Mouse (Mus musculus) CD4-positive, CD25-positive, alpha-beta regulatory T cell, adult 2 months (primary cell): Measurements from ENCODE around the gene Birc3.
"Not testable (repeated sequence)": the region's sequence is repeated elsewhere in the genome, so short reads cannot be mapped to it uniquely, and the experiment has no call there.

Experiments used
- DNase-seq: peaks from one replicate; pipeline ENCODE4 v3.0.0-alpha.2; 2012; ENCODE audit warnings: low read depth, low spot score

Gene Birc3

DNA sequence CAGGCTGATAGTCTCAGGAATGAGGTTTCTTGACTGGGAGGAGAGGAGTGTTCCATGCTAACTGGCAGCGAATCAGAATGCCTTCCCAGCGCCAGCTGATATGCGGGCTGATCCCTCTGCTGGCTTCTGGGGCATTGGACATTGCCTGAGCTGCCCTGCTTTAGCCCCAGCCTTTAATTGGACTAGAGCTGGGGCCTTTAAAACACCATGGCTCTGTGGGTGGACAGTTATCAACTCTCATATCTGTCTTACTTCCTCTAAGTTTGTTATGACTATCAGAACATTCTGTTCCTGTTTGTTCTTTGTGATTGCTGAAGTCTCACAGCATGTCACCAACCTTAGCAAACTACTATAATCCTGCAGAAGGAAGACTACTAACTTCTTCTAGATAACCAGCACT lies 5.0 kb downstream of the Birc3 start:
- peak; percentile 49 for DNase-seq

DNA sequence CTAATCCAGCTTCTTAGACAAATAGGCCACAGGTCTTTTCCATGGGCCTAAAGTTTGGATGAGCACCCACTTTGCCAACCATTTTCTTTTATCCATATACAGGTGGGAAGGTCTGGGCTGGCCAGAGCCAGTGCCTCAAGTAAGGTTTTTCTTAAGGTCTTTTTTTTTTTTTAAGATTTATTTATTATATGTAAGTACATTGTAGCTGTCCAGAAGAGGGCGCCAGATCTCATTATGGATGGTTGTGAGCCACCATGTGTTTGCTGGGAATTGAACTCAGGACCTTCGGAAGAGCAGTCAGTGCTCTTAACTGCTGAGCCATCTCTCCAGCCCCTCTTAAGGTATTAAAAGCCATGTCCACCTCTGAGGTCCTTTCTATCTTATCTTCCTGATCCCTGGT lies 6.0 kb downstream of the Birc3 start:
- peak; percentile 65 for DNase-seq

DNA sequence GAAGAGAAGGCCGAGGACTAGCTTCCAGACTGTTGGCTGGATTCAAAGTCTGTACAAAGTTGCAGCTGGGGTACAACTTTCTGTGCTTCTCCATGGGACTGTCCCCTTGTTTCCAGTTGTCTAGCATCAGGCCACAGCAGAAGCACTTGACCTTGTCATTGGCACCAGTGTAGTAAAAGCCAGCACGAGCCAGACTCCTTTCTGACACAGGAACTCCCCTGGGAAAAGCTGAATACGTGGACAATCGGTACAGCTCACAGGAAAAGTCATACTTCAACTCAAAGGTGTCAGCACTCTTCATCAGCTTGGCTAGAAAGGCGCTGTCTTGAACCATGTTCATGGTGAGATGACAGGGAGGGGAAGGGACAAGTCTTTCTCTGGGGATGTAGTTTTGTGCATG lies 12.0 kb downstream of the Birc3 start:
- no peak for DNase-seq

DNA sequence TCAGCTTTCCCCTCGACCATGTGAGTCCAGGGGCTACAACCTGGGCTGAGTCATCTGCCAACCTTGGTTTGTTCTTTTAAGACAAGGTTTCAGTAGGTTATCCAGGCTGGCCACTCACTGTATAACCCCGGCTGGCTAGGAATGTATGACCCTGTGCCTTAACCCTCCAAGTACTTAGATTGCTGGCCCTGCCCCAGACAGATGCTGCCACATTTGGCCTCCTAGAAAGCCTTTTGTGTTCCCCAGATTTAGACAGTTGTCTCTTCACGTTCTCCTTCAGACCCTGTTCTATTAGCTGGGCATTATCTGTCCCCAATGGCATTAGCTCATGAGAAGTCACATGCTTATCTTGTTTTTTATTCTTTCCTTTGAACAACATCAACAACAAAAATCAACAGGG lies 17.1 kb downstream of the Birc3 start:
- no peak for DNase-seq

DNA sequence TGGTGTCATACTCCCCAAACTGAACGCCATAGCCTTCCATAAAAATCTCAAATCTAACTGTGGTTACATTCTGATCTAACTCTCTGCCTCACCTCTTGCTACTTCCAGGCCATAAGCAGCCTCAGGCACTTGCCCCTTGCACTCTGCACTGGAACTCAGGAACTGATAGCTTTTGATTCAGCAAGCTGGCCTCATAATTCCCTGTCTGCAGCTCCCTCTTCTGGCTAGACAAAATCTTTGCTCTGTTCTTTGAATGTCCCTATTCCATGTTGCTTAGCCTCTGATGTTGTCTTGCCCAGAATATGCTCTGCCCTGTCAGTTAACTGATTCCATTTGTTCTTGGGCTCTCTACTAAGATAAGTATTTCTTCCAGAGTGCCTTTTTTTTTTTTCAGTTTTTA lies 17.6 kb downstream of the Birc3 start:
- peak; percentile 69 for DNase-seq

DNA sequence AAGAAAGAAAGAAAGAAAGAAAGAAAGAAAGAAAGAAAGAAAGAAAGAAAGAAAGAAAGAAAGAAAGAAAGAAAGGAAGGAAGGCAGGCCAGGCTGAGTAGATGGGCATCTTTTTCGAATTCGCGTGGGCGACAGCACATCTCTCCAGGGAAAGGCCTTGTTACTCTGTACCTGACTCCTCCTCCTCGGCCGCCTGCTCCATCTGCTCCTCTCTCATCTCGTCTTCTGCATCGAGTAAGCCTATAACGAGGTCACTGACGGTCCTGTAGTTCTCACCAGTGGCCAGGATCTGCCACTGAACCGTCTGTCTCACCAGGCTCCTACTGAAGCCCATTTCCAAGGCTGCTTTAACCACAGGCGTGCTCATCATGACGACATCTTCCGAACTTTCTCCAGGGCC lies 18.8 kb downstream of the Birc3 start:
- DNase-seq, result not testable (repeated sequence)

DNA sequence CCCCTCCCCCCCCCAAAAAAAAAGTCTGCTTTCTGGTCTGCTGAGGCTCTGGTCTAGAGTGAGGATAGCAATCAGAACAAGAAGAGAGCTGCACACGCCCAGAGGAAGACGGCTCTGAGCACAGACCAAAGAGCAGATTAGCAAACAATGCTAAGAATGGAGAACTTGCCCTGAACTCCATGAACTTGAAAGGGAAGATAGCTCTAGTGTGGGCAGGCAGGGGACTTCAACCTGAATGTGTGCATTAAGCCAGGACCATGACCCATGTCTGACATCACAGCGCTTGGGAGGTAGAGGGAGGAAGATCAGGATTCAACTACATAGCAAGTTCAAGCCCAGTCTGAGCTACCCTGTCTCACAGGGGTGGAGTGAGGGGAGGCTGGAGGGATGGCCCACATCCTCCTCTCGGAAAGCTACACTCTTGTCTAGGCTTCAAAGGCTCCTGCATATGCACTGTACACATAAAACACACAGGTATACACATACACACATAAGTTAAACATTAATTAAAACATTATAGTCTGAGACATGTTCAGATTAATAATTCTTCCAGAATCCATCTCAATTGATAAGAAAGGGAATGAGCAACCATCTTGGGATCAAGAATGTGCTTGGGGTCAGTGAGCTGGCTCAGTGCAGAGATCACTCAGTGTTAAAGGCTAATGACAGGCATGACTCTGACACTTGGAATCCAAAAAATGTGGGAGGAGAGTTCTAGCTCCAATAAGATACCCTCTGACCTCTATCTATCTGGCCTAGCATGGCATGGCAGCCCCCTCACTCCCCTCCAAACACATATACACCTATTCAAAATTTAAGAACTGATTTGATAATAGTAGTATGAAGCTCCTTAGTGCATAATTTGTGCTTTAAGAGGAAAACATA lies 20.4 kb downstream of the Birc3 start:
- DNase-seq, result no peak

DNA sequence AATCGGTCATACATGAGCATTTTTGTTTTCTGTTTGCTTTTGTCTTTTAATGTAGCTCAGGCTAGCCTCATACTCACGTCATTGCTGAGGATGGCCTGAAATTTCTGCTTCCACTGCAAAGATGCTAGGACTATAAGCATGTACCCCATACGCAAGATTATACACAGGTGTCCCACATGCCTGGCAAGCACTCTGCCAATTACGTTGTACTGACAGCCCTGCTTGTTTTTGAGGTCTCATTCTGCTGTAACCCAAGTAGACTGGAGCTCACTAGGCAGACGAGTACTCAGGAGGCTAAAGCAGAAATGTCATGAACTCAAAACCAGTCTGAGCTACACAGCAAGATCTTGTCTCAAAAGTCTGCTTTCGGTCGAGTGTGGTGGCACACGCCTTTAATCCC lies 21.1 kb downstream of the Birc3 start:
- no peak for DNase-seq

DNA sequence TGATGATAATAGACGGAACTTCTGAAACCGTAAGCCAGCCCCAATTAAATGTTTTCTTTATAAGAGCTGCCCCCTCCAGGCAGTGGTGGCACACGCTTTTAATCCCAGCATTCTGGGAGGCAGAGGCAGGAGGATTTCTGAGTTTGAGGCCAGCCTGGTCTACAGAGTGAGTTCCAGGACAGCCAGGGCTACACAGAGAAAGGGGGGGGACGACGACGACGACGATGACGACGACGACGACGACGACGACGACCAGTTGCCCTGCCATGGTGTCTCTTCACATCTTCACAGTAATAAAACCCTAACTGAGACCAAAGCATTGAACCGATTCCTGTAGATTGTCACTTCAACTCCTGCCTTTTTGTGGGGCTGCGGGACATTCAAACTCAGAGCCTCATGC lies 24.8 kb downstream of the Birc3 start:
- DNase-seq, result no peak

DNA sequence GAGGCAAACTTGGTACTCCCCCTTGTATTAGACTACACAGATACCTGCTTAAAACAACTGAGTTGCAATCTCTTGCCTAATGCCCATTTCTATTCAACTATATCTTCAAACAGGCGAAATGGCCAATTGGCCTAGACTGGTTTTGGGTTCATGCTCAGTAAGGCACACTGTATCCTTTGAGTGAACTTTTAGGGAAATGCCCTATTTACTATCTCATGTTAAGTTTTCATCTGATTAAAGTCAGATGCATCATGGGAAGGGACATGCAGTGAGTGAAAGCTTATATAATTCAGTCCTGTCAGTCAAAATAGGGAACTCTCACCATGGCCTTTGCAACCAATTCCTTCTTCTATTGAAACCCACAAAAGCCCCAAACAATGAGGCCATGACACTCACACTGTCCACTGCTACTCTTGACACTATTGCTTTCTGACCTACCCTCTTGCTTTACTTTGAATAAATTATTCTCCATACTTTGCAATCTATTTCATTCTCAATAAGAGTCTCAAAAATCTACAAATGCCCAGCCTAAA lies 26.3 kb downstream of the Birc3 start:
- DNase-seq, result no peak

DNA sequence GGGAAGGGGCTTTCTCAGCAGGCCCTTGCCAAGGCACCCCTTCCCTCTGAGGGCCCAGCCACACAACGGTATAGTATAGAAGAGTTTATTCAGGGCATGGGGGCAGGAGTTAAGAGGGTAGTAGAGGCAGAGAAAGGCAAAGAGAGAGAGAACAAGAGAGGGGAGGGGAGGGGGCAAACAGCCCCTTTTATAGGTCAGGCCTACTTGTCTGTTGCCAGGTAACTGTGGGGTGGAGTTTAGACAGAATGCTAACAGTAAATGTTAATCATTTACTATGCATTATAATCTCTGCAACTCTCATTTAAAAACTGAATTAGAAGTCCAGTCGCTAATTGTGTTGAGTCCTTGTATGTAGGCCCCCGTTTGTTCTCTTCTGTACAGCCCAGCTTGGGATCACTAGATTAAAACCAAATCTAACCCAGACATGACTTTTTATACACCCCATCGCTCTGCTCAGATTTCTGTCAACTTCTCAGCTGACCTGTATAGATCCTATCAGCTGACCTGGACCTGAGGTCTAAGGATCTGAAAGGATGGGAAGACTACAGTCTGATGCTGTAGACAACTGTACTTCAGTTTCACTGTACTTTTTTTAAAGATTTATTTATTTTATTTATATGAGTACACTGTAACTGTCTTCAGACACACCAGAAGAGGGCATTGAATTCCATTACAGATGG lies 27.6 kb downstream of the Birc3 start:
- DNase-seq, result no peak

DNA sequence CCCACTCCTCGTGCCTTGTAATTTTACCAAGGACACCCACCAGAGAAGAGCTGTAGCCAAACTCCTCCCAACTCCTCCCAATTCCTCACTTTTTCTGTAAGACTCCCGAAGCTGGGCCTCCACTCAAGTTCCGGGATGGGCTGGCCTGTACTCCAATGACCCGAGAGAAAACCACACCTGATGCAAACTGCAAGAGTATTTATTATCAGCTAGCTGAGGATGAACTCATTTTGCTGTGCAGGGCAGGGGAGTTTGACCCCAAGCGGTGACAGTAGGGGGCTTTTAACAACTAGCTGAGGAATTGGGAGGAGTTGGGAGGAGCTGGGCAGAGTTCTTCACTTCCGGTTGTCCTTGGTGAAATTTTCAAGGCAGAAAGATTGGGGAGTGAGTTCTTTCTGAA lies 31.8 kb downstream of the Birc3 start:
- DNase-seq, result no peak

DNA sequence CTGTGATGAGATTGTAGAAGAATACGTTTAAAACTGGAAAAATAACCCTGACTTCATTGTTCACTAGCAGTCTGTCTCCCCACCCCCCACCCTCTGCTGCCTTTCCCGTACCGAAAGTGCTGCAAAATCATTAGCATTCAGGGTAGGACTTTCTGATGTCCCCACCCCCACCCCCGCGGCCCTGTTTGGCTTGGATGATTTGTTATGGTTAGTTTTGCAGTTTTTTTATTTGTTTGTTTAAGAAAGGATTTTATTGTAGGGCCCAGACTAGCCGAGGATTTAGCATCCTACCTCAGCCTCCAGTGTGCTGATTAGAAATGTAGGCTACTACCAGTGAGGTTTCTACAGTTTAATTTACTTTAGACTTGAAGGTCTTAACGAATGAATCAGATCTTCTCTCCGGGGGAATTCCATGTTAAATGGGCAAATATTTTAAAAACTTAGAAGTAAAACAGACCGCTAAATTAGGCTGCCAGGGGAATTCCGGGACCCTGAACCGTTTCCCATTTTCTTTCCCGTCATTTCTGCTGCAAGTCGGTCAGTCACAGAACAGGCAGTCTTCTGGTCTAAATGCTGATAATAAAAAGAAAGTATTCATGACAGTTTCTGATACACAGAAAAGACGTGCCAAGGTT lies 35.1 kb downstream of the Birc3 start:
- DNase-seq, result peak; percentile 77

DNA sequence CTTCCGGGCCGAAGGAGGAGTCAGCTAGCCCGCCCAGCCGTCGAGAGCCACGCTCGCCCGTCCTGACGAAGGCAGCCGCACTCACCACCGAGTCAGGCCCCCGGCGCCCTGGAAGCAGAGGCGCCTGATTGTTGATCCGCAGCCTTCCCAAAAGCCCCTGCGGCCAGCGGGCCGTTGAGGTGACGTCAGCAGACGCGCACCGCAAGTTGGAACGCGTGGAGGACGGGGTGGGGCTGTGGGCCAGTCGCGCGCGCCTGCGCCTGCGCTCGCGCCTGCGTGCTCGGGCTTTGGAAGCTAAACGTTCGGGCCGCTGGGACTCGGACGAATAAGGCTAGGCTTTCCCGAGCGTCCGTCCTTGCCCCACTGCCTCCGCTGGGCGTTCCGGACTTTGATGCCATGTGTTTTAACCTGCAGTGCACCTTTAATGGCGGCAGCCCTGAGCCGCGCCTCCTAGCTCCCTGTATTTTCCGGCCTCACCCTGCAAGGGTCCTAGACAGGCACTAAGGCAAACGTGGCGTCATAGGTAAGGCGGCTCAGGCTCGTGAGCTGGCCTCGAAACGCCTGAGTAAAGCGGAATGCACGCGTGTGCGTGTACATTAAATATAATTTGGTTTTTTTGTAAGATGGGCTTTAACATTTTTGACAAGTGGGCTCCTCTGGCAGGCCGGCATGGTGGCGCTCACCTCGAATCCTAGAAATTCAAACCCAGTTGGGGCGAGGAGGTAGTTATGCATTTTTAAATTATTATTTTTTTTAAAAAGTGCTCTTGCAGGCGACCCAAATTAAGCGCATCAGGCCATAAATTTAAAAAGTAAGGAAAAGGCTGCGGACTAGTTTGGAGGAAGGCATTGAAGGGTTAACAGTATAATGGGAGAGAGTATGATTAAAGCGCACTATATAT lies 35.8 kb downstream of the Birc3 start, which contains the start of gene Birc2:
Gene Birc2 (minus strand): TSS at position 160 of the 901 bp plus-strand sequence.
- DNase-seq, result peak; percentile 98

DNA sequence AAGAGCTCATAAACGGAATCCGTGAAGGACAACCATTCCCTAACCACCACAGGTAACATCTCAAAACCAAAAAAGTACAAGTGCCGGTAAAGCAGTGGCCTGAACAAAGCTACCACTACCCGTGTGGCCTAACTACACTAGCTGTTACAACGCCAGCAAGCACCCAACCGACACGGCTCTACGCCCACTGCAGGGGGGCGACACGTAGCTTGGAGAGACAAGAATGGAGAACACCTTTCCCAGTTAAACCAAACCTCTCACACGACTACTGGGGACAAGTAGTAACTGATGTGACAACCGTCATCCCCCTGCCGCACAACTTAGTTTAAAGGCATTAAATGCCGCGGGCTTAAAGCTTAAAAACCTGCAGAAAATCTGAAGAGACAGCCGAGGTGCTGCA lies 36.7 kb downstream of the Birc3 start:
- peak; percentile 66 for DNase-seq

DNA sequence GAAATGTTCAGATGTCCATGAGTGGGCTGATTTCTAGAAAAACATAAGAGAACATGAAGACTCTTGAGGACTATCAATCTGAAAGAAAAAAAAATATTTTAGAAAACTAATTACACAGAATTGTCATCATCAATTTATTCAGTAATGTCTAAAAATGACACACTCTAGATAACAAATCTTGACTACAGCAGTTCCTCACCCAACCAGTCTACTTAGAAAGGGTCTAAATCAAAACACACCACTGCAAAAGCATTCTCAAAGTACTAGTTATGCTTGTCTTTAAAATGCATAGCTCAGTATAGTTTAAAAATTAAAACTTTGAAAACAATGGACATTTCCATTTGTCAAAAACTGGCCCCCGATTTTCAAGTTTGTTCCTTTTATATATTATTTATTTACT lies 37.7 kb downstream of the Birc3 start:
- no peak for DNase-seq

DNA sequence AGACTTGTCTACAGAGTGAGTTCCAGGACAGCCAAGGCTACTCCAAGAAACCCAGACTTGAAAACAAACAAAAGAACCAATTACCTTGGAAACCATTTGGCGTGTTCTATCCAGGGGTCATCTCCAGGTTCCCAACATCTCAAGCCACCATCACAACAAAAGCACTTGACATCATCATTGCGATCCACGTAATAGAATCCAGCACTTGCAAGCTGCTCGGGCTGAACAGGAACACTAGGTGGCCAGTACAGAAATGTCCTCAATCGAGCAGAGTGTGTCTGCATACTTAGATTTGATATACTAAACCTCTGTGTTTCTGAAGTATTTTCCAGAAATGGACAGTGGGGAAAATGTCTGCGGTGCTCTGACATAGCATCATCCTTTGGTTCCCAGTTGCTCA lies 39.6 kb downstream of the Birc3 start:
- DNase-seq, result peak; percentile 45

DNA sequence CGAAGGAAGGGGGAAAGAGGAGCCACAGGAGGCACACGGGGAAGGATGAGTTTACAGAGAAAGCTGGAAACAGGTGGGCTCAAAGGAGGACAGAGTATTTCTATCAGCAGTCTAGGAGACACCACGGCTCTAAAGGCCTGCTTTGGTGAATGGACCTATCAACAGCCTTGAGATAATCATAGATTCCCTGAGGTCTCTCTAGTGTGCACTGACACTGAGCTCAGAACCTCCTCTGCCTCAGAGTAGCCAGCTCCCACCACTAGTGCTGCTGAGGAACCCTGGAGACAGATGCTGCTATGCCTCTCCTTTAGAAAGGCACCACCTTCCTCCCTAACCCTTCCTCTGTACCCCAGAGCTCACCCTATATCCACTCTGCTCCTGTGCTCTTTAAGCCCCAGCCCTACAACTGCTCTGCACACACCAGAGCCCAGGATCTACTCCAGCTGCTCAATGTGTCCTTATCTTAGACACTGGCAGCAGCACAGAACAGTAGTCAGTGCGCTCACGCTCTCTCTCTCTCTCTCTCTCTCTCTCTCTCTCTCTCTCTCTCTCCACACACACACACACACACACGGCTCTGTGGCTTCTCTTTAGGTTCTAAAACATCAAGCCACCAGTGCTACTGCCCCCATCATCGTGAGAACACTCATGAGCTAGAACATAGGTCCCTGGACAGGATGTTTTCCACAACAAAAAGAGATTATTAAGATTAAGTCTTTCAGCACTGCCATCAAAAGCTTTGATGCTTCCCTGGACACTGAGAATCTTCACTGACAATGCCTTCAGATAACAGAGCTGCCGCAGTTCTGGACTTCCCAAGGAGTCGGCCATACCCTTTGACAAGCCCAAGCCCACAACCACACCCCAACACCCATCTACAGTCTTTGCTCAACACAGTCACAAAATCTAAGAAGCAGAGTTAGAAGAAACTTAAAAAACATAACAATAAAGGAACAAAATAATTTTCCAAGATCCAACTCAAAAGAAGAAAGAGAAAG lies 43.2 kb downstream of the Birc3 start:
- DNase-seq, result peak; percentile 57

DNA sequence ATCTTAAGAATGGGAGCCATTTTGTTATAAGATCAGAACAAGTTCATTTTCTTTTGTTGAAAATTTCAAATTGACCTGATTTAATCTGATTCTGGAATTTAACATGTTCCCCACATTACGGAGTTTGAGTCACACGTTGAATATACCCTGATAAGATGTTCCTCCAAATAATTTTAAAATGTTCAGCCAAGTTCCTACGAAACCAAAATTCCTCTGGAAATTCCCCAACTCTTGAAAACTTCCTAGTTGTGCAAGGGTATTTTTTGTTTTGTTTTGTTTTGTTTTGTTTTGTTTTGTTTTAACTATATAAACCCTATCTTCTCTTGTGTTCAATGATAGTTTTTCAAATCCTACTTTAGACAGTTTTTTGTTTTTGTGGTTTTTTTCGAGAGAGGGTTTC lies 44.3 kb downstream of the Birc3 start:
- DNase-seq, result no peak

DNA sequence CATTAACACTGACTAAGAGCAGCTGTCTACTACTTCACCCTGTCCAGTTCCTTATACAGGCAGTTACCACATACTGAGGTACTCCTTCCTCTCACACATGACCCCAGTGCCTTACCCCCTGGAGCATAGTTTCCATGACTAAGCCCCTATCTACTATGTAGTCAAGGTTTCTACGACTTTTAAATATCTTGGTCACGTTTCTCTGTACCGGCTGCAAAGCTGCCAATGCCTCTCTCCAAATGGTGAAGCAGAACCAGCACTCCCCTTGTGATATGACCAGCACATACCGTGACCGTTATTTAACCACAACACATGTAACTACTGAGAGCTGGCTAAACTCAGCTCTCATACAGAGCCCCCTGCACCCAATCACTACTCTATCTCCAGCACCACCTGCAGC lies 48.1 kb downstream of the Birc3 start:
- DNase-seq, result no peak
